Mouse (Mus musculus): ENCODE measurements around the gene Slc4a10. TPM values are rescaled to one million over a fixed set of nuclear protein-coding genes. Genes with fewer than 3 reads are reported as not detected.

The Slc4a10 gene
- total RNA-seq, 2 experiments from 2014 or later: 2.1 to 2.2 TPM

DNA sequence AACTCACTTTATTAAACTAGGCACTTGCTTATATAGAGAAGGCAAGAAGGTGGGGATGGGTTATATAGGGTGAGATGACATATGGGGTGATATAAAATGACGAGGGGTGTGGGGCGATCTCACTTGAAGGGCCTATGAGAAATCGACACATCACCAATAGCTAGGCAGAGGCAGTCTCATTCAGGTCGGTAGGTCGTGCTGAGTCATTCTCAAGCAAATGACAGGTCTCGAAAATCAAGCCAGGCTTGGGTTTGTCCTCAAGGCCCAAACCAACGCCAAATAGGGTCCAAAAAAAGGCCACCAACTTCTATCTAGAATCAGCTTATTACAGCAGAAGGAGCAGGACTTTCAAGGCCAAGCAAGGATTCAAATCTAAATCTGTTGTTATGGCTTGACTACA, 233.5 kb downstream of the Slc4a10 start:
- no peak for DNase-seq

DNA sequence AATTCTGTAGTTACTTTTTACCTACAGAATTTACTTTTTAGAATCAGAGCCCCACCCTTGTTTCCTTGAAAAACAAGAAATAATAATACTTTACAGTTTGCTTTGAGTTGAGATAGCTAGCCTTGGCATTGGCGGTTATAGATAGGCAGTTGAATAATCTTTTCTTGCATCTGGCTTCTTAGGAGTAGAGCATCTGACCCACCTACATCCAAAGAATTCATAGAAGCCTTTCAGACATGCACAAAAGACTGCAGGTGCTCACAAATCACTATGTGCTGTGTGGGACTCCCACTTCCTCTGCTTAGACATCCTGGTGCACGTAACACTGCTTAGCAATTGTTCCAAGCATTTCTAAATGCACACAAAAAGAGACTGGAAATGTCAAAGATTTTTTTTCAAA, 238.8 kb downstream of the Slc4a10 start:
- no peak for DNase-seq

DNA sequence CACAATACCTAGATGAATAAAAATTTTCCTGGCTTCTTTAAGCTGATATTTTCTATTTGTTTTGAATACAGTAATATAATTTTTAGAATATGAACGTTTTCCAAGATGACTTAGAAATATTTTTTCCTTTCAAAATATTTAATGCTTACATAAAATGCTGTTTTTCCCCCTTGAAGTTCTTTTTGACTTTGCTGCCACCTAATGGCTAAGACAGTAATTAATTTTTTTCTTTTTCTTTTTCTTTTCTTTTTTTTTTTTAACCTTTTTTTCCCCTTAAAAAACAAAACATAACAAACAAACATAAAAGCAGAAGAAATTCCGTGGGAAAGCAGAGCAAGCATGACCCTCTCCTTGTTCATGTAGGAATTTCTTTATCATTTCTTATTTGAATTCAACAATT, 239.6 kb downstream of the Slc4a10 start:
- no peak for DNase-seq

DNA sequence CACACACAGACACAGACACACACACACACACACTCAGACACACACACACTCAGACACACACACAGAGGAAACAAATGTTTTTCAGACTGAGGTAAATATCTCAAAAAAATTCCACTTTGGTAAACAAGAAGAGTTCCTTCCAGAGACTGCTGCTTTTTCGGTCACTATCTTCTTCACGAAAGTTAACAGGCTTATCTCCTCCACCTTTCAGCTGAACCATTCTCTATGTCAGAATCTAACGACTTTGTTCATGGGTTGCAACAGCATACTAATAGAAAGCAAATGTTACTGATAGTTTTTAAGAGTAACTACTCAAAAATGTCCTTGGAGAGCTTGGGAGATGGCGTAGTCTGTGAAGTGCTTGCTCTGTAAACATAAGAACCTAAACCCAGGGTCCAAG, 241.3 kb downstream of the Slc4a10 start:
- no peak for DNase-seq

DNA sequence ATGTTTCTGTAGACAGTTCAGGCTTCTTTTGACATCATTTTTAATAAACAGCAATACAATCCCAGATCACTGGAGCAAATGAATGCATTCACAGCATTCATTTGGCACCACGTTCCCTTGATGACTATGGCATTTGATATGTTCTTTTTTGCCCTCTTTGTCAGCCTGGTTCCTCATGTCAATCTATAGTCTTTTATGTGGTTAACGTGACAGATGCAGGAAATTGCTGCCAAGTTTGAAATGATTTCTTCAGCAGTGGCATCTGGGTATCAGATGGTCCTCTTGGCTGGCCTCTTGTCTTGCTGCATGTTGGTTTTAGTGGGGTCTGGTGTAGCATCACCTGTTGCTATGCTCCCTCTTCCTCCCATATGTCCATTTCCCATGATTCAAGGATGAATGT, 247.6 kb downstream of the Slc4a10 start:
- no peak for DNase-seq

DNA sequence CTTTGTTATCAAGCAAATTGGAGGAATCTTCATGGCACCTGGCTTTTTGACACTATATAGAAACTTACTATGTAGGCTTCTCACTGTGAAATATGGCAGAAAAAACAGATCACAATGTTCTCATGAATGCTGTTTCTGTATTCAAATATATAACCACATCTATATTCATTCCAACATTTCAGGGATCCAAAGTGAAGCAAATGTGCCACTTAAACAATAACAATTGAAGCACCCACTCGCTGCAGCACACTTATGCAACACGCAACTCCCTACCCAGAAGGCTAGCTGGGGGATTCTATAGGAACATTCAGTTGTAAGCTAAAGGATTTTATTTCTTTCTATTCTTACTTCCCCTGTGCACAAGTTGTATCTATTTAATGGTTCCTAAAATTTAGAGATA, 255.5 kb downstream of the Slc4a10 start:
- no peak for DNase-seq

DNA sequence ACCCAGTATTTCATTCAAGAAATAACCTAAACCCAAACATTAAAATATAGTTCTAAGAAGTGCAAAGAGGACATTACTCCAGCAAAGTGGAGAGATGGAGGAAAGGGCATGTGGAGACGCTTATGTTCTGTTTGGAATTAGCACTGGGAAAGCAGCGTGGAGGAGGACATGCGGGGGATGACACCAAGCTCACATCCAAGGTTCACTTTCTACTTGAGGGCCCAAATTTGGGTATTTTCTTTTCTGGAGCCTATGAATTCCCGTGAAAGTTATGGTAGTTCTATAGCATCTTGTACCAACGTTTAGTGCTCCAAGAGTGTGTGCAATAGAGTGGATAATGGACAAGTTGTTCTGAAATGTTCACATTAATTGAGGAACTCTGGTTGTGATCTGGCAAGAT, 260.7 kb downstream of the Slc4a10 start:
- no peak for DNase-seq

DNA sequence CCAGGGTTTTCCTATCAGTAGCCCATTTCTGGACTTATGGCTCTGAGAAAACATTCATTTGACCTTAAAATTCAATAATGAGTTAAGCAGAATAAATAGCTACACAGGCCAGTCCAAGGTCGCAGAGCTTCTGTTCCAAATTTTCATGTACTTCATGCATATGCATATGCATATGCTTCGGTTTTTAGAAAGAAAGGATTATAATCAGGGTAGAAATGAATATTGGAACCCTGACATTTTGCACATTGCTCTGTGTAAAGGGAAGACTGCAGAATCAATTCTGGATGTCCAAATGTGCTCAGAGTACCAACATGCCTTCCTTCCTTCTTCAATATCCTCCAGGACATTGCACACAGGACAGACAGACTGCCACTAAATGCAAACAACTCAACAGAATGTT, 261.2 kb downstream of the Slc4a10 start:
- no peak for DNase-seq

DNA sequence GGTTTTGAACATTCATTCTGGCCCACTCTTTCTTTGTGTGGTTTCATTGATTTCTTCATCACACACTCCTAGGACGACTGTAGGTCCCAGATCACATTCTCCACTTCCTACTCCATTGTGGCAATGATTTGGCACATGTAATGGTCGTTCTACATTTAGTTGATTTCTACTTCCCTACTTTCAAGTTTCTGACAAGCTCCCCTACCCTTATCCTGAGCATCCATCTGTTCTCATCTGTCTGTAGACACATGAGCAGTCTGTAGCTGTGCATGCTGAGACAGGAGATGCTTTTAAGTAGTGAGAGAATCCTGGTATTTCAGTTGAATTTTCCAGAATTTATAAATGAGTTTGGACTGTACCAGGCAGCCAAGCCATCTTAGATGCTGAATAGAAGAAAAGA, 270.7 kb downstream of the Slc4a10 start:
- no peak for DNase-seq

DNA sequence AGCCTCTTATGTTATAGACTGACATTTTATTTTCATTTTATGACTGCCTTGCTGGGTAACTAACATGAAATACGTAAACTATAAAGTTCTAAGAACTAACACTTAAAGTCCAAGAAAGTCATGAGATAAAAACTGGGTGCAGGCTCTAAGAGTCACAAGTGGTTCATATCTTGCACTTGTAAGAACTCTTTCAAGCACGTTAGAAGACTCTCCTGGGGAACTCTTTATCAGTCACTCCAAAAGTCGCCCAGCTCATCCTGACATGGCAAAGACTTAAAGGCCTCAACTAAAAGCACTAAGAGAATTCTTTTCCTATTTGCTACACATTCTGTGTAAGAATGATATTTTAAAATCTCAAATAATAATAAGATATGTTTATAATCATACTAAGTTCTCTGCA, 273.2 kb downstream of the Slc4a10 start:
- DNase-seq: no peak

DNA sequence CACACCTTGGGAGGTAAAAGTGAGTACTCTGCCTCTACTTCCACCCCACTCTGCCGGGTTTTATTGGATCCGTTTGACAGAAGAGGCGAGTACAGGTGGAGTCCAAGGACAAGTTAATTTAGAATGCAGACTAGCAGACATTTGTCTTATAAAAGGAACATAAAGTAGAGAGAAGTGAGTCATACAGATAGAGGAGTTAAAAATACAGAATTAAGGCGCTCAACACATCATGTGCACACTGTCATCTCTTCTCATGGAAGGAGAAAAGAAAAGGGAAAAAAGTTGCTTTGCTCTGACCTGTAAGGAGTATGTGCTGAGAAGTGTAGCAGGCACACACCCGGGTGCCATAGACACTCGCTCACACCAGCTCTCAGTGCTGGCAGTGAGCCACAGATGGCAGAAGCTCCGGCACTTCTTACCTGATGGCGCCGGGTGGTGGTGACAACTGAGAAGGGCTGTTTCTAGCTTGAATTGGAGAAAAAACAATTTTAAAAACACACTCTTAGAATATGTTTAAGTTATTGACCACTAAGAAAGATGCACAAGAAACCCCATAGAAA, 276.9 kb downstream of the Slc4a10 start:
- DNase-seq: no peak

DNA sequence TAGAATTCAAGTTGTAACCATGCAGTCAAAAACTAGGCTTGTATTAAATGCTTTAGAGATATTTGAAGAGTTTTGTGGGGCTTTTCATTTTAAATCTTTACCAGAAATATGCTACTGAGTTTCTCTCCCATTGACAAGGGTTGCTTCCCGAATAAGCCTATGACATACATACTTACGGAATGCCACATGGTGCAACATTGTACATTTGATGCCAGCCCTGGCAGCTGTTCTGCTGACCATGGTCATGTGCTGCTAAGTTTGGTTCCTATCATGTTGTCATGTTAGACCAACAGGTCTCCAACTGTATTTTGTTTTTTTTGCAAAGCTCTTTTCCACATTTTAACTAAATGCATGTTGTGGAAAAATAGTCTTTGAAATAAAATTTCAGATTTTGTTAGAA, 279.1 kb downstream of the Slc4a10 start:
- DNase-seq: no peak

DNA sequence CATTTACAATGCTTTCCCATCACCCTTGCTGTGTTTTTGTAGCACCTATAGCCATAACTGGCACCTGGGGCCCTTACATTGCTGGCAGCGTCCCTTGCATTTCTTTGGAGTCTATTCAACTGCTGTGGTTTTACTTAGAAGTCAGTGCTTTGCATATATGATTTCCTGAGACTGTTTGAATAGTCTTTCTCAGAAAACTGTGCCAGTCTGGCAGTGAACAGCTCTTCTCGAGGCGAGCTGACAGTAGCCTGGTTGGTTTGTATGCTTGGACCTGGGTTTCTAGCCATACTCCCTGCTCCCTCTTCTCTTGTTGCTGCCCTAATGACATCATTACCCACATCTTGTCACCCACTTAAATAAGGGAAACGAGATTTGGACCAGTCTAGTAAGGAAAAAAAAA, 285.7 kb downstream of the Slc4a10 start:
- no peak for DNase-seq

DNA sequence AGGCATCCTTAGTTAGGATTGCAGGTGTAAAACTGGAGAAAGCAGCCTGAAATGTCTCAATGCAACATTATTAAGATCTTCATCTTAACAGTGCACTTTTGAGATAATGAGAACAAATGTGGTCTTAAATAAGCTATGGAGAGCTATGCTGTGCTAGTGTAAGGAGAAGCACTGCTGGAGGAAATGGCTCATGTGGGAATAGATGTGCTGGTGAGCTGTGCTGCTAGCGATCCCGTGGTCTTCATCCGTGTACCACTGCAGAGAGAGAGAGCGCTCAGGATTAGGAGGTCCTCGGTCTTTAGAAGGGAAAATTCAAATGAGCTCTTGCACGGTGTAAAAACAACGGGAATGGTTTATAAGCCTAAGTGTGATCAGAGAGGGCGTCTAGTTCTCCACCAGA, 286.2 kb downstream of the Slc4a10 start:
- no peak for DNase-seq

DNA sequence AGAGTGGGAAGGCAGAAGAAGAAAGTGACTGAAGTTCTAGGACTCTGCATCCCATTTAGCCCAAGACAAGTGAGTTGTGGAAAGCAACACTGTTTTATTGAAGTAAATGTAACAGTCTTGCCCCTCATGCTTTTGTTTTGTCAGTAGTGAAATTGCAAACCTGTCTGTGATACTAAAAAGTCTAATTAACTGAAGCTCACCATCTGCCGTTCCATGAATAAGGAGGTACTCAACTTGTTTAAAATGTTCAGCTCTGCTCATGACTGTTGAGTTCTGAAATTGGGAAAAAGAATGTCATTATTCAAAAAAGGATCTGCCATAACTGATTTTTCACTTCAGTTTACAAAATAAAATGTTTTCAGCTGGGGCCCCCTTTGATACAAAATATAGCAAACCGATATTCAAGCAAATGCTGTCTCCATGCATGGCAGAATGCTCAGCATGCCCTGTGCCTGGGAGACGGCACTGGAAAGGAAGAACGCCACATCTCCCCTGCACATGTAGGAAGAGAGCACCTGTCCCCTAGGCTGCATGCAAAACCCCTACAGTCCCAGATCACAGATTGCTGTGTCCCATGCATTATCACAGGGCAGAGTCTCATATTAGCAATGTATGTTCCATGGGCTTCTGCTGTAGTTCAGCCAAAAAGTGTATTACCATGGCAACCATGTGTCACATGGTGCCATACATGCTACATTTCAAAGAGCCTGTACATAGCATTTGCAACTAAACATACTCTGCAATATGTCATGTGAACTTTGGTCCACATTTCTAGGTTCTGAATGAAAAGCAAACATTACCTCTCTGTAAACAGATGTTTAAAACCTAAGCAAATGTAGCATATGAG, 288.4 kb downstream of the Slc4a10 start:
- DNase-seq: no peak

DNA sequence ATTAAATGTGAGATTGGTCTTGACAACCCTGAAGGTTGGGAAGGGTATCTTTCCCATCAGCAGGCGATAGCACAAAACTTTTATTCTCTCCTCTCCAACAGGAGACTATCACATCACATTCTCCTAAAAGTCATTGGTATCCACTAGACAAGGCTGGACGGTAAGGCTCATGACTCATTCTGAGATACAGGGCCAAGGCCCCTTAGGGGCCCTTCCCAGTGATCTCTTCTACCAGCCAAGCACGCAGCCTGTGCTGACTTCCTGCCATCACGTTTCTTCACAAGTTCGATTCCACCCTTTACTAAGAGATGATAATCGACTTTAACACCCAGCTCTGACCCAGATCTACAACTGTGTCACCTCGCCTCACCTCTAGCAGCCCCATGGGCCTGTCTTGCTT, 290.8 kb downstream of the Slc4a10 start:
- no peak for DNase-seq

DNA sequence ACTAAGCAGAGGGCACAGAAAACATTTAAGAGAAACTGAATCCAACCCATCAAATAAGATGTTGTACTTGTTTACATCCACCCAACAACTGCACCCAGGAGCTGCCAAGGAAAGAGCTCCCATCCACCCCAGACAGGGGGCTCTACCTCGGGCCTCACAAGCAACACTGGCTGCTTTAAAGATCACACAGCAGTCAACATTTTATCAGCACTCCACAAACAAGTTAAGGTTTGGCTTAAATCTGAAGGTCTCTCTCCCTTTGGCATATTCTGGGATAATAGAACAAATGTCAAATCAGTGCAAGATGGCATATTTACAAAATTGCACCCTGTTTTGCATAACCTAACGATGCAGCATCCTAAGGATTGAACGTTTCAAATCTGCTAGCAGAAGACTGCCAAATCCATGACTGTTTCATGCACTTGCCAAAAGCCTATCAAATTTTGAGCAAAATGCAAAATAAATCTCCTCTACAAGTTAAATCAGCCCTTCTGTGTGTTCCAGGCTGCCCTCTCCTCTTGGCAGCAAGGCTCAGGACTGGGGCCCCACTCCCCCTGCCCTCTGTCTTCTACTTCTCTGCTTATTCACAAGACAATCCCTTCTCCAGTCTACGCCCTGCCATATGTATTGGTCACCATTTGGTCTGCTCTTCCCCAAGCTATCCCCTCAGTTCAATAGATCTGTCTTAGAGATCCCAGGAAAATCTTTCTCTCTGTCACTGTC, 293.1 kb downstream of the Slc4a10 start:
- DNase-seq: no peak

DNA sequence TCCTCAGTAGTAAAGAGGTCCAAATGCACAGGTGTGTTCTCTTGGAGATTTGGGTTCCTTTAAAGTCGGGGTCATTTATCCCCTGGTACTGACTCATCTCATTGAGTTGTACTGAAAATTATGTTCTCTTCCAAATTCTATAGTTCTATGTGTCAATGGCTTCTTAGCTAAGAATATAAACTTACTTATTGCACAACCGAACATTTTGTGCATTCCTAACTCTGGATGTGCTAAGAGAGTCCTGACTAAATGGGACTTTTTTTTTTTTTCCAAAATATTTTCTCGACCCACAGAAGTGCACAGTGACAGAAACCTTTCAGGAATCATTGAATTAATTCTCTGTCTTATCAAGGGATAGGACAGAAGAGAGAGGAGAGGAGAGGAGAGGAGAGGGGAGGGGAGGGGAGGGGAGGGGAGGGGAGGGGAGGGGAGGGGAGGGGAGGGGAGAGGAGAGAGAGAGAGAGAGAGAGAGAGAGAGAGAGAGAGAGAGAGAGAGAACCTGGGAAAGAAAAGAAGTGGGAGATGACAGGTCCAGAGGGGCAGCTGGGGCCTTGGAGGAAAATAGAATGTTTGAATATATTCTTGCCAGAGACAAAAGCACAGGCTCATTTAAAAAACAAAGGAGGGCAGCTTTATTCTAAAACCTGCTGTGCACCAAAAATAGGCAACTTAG, 294.9 kb downstream of the Slc4a10 start:
- no peak for DNase-seq

DNA sequence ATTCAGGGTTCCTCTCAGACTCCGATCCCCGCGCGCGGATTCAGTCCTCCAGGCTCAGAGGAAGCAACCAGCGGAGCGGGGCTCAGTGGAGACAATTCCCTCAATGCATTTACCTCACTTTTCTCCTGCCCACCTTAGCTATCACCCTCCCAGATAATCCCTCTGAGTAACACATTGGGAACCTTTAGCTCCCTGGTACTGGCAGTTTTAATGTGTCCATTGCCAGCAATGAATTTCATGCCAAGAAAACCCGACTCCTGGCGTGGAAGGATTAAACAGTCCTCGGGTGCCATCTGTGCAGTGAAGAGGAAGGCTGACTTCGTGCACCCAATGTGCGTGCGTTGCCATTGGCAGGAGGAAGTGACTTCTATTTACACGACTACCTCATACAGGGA, 295.5 kb downstream of the Slc4a10 start:
- no peak for DNase-seq

DNA sequence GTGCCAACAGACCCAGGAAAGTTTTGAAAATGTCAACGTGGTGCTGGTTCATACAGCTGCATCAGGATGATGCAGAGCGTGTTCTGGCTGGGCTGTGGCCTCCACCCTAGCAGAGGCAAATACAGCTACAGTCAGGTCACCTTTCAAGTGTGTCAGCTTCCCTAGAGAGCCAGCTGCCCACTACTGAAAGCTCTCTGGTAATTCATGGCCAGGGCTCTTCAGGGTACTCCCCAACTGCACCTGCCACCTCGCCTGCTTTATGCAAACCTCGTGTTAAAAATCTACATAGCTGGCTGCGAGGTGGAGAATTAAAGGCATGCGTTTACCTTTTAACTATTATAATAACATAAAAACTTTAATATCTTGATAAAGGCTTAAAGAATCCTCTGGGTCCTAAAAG, 298.1 kb downstream of the Slc4a10 start:
- no peak for DNase-seq

DNA sequence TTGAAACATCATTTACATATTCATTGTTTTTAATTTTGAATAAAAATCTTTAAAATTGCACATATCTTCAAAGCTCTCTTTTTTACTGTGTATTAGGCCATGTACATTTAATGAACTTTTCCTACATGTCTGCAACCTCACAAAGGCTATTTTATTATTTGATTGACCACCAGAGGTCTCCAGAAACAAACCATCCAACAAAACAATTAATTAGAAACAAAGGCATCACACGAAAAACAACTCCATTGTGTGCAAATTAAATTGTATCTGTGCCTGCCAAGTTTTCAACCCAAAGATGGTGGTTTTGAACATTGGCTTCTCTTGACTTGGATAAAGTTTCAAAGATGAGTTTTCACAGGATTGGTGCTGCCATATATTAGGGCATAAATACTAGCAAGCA, 300.5 kb downstream of the Slc4a10 start:
- no peak for DNase-seq

DNA sequence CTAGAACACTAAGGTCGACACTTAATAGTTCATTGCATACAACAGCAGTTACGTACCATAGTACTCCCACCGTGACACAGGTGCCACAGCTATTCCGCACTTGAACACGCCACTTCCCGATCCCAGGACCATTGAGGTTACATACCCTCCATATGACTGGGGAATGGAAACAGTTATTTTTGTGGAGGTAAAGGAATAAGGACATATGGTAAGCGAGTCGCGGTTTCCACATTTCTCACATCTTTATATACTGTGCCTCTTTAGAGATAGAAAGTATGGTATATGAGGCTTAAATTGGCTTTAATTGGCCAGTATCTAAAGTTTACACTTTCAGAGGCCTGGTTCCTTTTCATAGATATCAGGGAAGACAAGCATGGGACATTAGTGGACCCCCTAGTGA, 301.5 kb downstream of the Slc4a10 start:
- DNase-seq: no peak

DNA sequence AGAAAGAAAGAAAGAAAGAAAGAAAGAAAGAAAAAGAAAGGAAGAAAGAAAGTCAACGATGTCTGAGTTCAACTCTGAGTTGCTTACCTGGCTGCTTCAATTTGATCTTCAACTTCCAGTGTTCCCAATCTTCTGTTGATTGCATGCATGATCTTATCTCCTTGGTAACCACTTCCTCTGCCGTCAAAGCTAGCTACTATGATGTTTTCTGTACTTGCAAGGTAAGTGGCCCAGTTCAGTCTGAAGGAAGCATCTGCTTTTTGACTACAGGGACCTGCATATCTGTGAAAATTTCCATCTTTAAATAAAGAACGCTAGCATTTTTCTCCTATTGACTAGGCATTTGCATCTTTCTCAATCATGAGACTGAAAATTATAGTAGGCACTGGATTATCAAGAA, 305.8 kb downstream of the Slc4a10 start:
- no peak for DNase-seq
